Mouse (Mus musculus): ENCODE measurements at regions not wholly inside any gene's neighbourhood (a gene's known extent, or its start where the extent isn't known, plus 50 kb on each side); places are given as distances from the start of the nearest gene placed in this dataset.

DNA sequence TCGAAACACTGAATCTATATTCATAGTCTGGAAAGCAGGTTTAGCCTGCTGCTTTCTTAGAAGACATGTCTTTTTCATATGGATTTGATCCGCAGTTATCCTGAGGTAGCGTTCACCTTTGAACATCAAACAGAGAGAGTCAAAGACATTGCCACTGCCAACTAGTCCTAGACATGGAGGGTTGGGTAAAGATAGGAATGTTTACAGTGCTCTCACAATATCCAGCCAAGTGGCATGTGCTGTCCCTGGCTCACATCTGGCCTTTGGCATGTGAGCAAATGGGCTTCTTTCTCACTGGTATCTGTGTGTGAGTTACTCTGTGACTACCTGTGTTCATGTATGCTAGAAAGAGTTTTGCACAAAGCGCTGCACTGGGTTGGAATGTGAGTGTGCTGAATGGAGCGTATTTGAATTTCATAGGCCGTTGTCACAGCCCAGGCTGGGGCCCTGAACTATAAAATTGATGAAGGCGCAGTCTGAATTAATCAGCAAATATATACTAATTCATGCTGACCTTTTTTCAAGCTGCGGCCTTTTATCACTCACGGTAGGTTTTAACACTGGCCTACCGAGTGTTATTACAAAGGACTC lies 280.8 kb downstream of the En1 start:
- no peak for DNase-seq (ENCODE audit: low spot score in 2 of 2)

DNA sequence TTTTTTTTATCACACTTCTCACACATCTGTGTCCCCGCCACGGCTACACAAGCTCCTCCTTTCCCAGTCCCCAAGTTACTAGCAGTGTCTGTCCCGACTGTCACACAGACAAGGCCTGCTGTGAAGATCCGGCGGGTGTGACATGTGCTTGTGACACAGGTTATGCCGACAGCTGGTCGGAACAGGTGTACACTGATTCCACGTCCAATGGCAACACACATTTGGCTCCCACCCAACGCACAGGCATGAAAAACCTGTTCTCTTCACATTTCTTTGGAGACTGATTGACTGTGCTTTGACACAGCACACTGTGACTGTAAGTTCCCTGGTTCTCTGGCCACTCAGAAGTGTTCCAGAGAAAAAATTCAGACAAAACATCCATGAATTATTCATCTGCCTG lies 281.4 kb downstream of the En1 start:
- peak; percentile 12 to 16 for DNase-seq (ENCODE audit: low spot score in 2 of 2)

DNA sequence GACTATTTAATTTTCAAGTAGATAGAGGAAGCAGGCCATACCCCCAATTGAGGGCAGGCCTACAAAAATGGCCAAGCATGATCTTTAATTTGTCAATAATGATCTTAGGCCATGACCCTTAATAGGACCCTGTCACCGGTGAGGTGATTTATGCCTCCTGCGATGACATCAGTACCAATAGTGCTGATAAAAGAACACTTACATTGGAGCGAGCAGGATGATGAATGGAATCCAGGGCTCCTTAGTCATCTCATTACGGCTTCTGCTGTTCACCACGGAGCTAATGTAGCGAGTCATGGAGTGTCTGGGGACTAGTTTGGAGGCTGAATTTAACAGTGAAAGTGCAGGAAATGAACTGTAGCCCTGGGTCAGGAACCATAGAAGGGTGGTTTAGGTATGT lies 308.6 kb downstream of the En1 start:
- no peak for DNase-seq (ENCODE audit: low spot score in 2 of 2)

DNA sequence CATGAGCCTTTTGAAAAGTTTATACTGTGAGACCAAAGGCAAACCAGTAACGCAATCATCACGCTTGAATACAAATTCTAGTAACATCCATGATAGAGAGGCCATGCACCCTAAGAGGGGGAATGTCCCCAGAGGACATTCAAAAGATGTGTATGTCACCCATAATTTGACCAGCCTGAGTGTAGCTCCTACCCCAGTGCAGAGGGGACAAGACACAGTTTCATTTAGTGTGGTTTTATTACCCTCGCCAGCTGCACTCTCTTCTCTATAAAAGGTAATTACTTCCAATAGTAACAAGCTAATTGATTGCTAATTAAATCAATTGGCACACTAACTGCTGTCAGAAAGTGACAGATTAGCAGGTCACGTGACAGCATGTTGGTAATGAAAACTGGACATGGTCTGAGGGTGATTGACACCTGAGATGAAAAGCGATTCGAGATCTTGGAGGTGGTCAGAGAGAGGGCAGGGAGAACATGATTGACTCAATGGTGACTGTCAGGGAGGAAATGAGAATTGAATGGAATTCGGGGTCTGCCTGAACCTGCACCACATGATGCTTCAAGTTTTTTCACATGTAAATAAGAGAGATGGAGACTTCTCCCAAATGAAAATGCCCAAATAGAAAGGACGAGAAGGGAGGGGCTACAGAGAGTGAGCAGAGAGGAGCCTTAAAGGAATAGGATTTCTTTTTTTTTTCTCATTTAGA lies 309.9 kb downstream of the En1 start:
- DNase-seq (ENCODE audit: low spot score in 2 of 2): no peak

DNA sequence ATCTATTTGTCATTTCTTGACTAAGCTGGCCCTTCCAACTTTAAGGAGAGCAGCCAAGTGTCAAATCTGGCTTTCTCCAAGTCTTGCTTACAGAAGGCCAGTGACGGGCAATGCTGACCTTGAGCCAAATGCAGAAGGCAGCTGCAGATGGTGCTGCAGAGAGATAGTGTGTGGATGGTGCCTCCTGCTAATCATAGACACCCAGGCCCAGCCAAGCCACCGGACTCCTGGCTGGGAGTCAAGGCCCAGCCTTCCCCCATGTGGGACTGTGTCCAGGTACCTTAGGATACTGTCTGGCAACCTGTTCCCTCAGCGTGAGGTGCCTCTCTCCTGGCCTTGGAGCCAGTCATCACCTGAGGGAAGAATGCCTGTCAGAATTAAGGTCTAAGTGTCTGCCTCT lies 319.3 kb downstream of the En1 start:
- no peak for DNase-seq (ENCODE audit: low spot score in 2 of 2)

DNA sequence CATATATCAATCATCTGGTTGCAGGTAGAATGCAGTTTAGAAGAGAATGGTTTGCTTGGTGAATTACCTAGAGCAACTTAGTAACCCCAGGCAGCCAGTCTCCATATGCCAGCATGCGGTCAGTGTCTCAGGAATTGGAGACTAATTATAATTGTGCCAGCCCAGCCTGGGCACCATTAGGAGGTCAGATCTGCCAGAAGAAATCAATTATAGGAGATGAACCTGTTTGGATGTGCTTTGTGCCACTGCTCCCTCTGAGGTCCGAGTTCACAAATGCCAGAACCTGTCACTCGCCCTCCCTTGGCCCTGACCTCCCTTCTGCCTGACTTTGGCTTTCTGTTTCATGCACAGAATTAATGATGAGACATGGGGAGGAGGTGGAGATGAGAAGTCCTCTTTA lies 323.1 kb downstream of the En1 start:
- no peak for DNase-seq (ENCODE audit: low spot score in 2 of 2)

DNA sequence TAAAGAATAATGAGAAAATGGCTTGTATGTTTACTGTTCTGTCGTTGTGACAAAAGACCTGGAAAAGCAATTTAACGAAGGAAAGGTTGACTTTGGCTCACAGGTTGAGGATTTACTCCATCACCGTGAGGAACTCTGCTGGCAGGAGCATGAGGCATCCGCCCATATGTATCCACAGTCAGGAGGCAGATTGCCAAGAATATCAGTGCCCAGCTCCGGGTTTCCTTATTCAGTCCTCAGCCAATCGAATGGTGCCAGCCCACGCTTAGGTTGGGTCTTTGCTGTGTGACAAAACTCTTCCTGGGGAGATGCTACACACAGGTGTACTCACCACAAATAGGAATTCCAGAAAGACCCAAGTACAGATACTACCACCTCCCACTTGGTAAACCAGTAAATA lies 327.9 kb downstream of the En1 start:
- DNase-seq (ENCODE audit: low spot score in 2 of 2): no peak

DNA sequence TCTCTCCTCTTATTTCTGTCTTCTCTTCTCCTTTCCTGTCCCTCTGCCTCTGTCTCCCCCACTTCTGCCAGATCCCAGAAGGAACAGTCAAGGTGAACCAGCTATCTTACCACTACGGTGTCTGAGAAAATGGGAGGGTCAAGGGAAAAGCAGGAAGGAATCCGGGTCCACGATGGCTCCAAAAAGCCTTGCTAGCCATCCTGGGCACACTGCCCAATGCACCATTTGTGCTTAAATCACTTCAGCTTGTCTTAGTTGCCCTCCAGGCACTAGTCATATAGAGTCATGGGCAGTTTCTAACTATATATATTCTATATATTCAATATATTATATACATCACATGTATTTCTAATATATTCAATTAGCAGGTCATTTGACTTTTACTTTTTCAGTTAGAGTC lies 333.1 kb downstream of the En1 start:
- no peak for DNase-seq (ENCODE audit: low spot score in 2 of 2)

DNA sequence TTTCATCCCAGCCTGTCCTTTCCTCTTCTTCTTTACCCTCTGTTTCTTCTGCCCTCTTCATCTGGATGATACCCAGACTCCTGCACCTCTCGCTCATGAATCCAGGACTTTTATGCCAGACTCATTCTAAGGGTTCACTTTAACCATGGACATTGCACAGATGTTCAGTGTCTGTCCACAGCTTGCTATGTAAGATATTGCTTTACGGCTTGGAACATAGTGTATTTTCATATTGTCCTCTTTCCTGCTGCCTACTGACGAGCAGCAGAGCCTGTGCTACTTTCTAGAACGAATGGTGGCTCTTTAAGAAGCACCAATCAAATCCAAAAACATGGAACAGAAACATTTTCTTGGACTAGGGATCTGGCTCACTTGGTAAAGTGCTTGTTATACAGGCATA lies 341.5 kb downstream of the En1 start:
- DNase-seq (ENCODE audit: low spot score in 2 of 2): no peak

GRCm38 (mm10) chr1:120946349-120946748 lies 344.1 kb downstream of the En1 start:
- DNase-seq (ENCODE audit: low spot score in 2 of 2): no peak

GRCm38 (mm10) chr1:120961235-120961634 lies 359.0 kb downstream of the En1 start:
- no peak for DNase-seq (ENCODE audit: low spot score in 2 of 2)

DNA sequence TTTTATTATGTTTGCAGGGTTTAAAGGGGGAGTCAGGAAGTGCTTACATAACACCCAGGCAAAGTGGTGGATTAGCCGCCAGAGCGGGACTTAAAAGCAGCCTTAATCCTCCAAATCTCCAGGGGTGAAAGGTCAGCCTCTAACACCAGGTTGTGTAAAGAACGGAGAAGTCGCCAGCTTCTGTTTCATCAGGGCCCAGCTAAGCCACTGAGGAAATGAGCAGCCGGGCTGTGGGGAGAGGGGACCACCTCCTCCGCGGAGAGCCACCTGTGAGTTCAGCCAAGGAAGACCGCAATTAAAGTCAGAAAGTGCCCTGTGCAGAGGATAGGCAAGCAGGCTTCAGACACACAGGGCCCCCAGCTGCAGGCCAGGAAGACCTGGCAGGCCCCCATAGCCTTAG lies 359.8 kb downstream of the En1 start:
- no peak for DNase-seq (ENCODE audit: low spot score in 2 of 2)

GRCm38 (mm10) chr1:120963477-120964178 lies 361.4 kb downstream of the En1 start:
- DNase-seq (ENCODE audit: low spot score in 2 of 2): no peak

GRCm38 (mm10) chr1:120964179-120964517 lies 361.9 kb downstream of the En1 start:
- DNase-seq (ENCODE audit: low spot score in 2 of 2): no peak

- DNase-seq (ENCODE audit: low spot score in 2 of 2): no peak
Observed at GRCm38 (mm10) chr1:120966132-120966531, 363.9 kb downstream of the En1 start.

GRCm38 (mm10) chr1:120974661-120975060 lies 357.7 kb downstream of the Insig2 start:
- no peak for DNase-seq (ENCODE audit: low spot score in 2 of 2)

DNA sequence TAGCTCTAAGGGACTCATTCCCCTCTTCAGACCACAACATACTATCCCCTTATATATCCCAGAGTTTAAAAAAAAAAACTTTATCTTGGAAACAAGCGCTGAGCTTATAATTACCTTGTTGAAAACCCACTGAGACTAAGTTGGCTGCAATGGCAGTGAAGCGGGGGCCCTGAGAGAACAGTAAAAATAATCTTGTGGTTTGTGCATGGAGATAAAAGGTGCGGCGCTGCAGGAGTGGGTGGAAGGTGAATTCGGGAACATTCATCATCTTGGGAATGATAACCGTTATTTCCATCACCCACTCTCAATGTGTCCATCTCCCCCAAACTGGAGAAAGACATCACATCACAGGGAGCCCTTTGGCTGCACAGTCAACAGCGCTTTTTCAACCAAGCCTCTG lies 327.9 kb downstream of the Insig2 start:
- no peak for DNase-seq (ENCODE audit: low spot score in 2 of 2)

DNA sequence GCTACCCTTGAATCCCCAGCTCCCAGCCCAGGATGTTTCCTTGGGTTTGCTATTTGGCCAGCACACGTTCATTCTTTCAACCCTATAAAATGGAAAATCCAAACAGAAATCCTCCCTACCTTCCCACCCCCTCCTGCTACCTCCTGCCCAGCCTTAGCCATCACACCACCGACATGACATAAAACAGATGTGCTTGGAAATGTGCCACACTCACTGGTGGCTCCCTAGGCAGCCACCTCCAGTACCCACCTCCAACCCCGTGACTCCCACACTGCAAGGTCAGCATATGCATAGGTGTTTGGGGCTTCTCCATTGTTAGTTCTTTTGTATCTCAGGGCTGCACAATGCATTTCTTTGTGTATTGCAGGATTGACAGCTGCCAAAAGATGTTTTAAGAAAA lies 327.2 kb downstream of the Insig2 start:
- DNase-seq (ENCODE audit: low spot score in 2 of 2): no peak

GRCm38 (mm10) chr1:121012126-121012525 lies 320.3 kb downstream of the Insig2 start:
- no peak for DNase-seq (ENCODE audit: low spot score in 2 of 2)

DNA sequence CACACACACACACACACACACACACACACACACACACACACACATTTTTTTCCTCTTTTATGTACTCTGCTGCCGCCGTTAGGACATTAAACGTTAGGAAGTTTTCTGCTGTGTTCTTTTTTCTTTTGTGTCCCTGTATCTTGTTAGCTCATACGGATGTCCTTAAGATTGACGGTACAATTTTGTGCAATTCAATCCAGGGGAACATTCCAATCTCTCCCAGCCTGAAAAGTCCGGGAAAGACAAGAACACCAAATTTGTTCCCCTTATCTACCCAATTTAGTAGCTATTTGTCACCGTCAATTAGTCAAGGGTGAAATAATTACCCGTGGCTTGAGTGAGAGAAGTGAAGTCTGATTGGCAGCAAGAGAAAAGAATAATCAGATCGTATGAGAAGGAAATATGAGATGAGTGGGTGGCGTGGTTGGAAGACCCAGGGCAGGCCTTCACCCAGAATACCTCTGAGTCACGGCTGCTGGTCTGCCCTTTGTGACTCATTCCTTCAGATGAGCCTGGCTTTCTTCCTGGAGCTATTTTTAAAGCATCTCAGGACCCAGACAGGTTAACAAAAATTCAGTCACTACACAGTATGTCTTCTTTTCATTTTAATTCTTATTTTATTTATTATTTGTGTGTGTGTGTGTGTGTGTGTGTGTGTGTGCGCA lies 318.4 kb downstream of the Insig2 start:
- no peak for DNase-seq (ENCODE audit: low spot score in 2 of 2)

- no peak for DNase-seq (ENCODE audit: low spot score in 2 of 2)
Observed at GRCm38 (mm10) chr1:121029375-121029774, 303.0 kb downstream of the Insig2 start.

DNA sequence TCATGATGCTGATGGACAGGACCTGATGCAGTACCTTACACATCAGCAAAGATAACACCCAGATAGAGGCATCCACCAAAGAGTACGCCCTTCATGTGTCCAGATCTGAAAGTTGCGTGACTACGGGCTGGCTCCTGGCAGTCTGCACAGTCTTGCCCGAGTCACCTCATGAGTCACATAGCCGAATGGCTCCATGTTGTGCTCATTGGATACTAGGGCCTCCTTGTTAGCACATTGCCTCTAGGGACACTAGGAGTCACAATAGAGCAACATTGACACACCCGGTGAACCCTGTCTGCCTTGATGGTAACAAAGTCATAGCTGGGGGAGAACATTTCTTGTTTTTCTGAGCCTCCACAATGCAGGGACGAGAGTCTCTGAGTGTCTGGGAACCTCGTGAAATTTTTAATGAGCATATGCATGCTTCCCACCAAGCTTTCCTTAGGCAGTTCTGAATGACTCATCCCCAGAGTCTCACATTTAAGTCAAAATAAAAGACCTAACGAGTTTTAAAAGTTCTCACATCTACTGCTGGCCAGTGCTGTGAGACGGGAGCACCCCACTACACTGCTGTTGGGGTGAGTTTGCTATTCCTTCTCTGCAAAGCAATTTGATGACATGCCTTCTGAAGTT lies 297.5 kb downstream of the Insig2 start:
- DNase-seq (ENCODE audit: low spot score in 2 of 2): no peak
